Mouse (Mus musculus) right cerebral cortex, postnatal 36 days (tissue): ENCODE results near the gene Gatad2b.
"Not testable (repeated sequence)": the region's sequence is repeated elsewhere in the genome, so short reads cannot be mapped to it uniquely, and the experiment has no call there.

Experiments used
- DNase-seq, 2 experiments: peaks; one replicate each; pipeline ENCODE4 v3.0.0; 2022; ENCODE audit warnings: low spot score in 2 of 2, mixed read lengths in 1 of 2

The Gatad2b gene

DNA sequence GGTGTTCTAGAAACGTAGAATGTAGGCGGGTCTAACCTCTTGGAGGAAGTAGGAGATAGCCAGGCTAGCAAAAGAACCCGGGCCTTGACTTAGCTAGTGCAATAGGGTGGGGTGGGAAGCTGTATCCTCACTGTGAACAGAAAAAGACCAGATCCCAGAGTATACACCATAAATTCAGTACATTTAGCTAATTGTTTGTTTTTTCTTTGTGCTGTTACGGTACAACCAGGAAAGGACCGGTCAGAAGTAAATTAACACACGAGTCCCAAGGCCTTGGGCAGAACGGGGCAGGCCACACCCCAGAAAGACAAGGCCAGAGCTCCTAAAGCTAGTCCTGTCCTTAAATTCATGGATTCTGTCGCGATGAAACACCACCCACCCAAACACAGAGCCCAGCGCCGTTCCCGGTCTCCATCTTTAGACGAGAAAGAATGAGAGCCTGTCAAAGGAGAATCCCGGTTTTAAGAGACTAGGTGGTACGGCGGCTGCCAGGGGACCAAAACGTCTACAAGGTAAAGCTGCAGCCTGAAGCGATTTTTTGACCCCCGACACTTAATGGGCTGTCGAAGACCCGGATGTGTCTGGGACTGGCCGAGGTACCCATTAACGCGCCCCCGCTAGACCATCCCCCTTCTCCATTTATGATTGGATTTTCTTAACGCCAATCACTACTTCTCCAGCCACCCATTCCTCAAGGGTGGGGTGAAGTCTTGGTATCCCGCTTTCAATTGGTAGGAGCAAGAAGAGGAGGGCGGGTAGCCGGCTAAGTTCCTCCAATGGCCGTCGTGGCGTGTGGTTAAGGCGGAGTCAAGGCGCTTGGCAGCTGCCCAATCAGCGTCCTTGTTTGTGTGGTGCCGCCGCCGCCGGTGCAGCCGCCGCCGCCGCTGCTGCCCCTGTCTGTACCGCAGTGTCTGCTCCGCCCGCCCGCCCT lies at the start of gene Gatad2b:
Gene Gatad2b, plus strand, starts transcription at position 834 of the 931 bp plus-strand sequence.
- DNase-seq, result peak; percentile 99

DNA sequence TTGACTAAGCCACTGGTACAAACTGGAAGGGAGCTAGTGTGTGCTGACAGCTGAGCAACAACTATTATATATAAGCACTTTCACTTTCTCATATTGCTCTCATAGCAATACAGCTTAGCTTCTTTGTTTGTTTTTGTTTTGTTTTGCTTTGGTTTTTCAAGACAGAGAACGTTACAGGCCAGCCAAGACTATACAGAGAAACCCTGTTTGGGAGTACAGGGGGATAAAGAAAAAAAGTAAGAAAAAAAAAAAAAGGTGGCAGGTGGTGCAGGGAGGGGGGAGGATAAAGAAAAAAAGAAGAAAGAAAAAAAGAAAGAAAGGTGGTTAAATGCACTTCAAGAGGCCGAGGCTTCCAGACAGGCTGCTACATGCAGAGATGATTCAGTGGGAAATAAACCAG lies 47.6 kb upstream of the Gatad2b start:
- DNase-seq, result no peak

DNA sequence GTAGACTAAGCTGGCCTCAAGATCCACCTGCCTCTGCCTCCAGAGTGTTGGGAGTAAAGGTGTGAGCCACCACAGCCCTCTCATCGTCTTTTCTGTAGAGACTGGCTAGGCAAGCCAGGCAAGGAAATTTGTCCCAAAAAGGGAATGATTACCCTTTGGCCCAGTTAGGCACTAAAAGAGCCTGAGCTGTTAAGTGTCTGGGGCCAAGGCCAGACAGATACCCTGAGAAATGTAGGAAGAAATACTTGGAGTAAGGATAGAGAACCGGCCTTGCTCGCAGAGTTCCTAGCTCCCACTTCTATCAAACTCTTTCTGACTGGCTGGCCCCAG lies 45.4 kb upstream of the Gatad2b start:
- DNase-seq, result no peak

- DNase-seq, result peak; percentile 93 to 94
Observed at GRCm38 (mm10) chr3:90247960-90248745, 44.8 kb upstream of the Gatad2b start, which contains the start of gene Slc39a1. Slc39a1 (plus strand) TSS chr3:90248172.

DNA sequence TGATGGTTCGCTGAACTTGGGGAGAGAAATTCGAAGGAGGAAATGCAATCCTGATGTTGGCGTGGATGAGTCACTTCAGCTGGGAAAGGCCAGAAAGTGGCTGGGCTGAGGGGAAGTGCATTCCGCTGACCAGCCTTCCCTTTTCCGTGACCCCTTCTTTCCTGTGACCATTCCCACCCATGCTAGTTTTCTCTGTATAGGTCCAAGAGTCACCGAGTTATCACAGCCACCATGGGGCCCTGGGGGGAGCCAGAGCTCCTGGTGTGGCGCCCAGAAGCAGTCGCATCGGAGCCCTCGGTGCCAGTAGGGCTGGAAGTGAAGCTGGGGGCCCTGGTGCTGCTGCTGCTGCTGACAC lies 44.3 kb upstream of the Gatad2b start:
- no peak for DNase-seq

GRCm38 (mm10) chr3:90250791-90251190 lies 42.2 kb upstream of the Gatad2b start:
- no peak for DNase-seq

DNA sequence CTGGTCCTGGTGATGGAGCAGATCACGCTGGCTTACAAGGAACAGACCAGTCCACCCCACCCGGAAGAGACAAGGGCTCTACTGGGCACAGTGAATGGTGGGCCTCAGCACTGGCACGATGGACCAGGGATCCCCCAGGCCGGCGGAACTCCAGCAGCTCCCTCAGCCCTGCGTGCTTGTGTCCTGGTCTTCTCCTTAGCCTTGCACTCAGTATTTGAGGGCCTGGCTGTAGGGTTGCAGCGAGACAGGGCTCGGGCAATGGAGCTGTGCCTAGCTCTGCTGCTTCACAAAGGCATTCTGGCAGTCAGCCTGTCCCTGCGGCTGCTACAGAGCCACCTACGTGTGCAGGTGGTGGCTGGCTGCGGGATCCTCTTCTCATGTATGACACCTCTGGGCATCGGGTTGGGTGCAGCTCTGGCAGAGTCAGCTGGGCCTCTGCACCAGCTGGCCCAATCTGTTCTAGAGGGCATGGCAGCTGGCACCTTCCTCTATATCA lies 41.2 kb upstream of the Gatad2b start:
- not testable (repeated sequence) for DNase-seq

DNA sequence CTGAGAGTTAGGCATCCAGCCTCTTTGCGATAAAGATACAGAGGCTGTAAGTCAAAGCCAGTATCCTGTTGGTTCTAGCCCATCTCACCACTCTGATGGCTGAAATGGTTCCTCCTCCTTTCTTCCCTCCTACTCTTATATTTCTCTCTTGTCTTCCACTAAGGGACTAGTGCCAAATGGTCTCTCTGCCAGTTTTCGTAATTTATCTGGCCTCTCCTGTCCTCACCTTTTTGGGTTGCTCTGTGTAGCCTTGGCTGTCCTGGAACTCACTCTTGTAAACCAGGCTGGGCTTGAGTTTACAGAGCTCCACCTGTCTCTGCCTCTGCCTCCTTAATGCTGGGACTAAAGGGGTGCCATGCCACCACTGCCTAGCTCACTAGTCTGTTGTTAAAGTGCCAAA lies 40.3 kb upstream of the Gatad2b start:
- DNase-seq, result not testable (repeated sequence)

GRCm38 (mm10) chr3:90253174-90253573 lies 39.8 kb upstream of the Gatad2b start:
- DNase-seq, result not testable (repeated sequence)

GRCm38 (mm10) chr3:90253653-90254418 lies 39.1 kb upstream of the Gatad2b start, which contains the start of gene Crtc2:
Crtc2 (plus strand) TSS chr3:90254163.
- DNase-seq, result peak; percentile 97 to 99

DNA sequence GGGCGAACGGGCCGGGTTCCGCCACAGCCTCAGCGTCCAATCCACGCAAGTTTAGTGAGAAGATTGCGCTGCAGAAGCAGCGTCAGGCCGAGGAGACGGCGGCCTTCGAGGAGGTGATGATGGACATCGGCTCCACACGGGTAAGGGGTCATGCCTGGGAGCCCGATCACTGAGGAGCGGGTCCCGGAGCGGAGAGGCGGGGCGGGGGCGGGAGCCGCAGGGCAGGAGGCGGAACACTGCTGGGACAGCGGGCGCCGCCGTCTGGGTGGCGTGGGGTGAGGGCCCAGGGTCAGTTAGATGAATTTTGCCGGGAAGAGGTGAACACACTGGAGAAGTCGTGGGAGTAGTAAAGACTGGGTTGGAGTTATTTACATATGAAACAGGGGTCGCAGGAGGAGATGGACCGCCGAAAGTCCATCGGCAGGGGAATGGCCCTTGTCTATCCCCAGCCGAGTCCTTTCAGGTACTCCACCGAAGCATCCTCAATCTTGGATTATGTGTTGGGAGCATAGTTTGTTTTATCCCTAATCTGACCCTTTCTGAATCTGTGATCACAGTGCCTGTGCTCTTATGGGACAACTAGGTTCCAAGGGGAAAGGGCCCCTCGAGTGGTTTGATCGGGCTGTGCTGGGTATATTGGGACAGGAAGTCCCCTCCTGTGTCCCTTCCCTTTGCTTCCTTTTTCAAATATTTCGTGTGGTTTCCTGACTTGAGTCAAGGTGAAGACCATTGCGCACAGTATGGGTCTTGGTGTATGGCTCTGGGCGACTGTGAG lies 38.4 kb upstream of the Gatad2b start:
- no peak for DNase-seq

- no peak for DNase-seq
Observed at GRCm38 (mm10) chr3:90255194-90255565, 37.8 kb upstream of the Gatad2b start.

DNA sequence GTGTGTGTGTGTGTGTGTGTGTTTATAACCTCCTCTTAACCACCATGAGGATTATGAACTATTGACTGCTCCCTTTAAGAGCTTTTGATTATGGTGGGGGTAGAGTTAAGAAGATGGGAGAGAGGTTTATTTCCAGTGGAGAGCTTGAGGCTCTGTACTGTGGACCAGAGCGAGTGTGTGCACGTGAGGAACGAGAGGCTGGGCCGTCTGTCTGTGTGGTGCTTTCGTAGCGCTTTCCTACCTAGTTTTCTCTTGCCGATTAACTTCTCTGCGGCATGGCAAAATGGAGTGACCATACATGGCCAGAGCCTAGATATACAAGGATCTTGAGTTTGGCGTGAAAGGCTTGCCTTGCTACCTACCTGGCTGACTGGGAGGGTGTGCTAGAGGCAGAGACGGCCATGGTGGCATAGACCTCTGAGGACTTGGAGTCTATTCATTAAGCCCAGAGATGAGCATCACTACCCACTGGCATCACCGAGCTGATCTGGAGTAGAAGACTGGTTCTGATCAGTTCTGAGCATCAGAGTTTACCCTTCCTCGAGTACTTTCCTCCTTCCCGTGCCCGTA lies 37.1 kb upstream of the Gatad2b start:
- DNase-seq, result no peak

DNA sequence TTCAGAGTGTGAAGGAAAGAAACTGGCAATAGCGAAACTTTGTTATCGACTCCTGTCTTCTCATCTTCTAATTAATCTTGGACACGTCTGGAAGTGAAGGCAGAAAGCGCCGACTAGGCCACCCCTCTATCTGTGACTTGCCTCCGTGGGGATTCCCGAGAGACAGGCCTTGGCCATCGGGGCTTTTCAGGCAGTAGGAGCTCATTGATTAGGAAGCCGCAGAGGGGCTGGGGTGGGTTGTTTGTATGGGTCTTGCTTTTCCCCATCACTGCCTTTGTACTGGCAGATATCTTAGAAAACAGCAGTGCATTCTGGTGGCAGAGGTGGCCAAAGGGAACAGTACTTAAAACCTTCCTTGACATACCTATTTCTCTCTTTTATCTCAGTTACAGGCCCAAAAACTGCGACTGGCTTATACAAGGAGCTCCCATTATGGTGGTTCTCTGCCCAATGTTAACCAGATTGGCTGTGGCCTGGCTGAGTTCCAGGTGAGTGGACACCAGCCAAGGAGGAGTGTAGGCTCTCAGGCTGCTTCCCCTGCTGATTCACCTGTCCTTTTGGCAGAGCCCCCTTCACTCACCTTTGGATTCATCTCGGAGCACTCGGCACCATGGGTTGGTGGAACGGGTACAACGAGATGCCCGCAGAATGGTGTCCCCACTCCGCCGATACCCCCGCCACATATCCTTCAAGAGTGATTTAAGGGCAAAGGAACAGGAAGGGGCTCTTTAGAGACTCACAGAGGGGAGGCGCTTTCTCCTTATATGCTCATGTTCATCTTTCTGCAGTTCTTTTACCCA lies 36.0 kb upstream of the Gatad2b start:
- DNase-seq, result no peak

- no peak for DNase-seq
Observed at GRCm38 (mm10) chr3:90258521-90258920, 34.5 kb upstream of the Gatad2b start.

DNA sequence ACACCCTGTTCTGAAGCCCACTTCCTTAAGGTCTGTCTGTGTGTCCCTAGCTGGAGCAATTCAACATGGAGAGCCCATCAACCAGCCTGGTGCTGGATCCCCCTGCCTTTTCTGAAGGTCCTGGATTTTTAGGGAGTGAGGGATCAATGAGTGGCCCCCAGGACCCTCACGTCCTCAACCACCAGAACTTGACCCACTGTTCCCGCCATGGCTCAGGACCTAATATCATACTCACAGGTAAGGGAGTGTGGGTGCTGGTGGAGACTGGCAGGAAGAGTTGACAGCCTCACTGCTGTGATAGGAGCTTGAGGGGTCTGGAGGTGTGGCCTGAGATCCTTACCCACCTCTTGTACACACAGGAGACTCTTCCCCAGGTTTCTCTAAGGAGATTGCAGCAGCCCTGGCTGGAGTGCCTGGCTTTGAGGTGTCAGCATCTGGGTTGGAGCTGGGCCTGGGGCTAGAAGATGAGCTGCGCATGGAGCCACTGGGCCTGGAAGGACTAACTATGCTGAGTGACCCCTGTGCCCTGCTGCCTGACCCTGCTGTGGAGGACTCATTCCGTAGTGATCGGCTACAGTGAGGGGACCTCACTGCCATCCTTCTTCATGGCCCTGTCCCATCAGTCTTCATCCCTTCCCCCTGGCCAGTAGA lies 29.7 kb upstream of the Gatad2b start:
- DNase-seq, result no peak

DNA sequence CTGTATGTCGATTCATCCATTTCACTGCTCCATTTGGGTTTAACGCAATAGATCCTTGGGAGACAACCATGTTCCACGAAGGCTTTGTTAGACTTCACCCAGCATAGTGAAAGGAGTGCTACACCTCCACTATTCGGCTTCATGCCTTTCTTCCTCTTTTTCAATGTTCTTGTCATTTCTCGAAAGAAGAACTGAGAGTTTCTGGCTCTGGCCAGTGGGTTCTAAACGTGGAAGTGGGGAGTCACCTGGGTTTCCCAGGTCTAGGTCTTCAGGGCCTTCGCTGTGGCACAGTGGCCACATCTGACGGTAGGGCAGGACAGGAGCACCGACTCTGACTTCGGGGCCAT lies 28.3 kb upstream of the Gatad2b start:
- DNase-seq, result no peak

GRCm38 (mm10) chr3:90265034-90265931 lies 27.7 kb upstream of the Gatad2b start, which contains the start of gene Dennd4b:
Dennd4b (plus strand) TSS chr3:90265185.
- peak; percentile 77 to 80 for DNase-seq
